Mouse (Mus musculus): ENCODE data around the gene Flot1.

Gene Flot1

GRCm38 (mm10) chr17:35835424-35836140, 12.6 kb downstream of the Flot1 start:
- in situ Hi-C loops (cut with MboI): loop anchor here (5.0 to 10.0 kb wide), 3 partner anchors 37 to 159 kb away; partner anchors contain the start of genes Mrps18b and Ppp1r10

- in situ Hi-C loops (cut with MboI): loop anchor here (5.0 to 10.0 kb wide), 3 partner anchors 36 to 158 kb away; partner anchors contain the start of genes Mrps18b and Ppp1r10
Observed at GRCm38 (mm10) chr17:35836178-35836965, 13.3 kb downstream of the Flot1 start.

- in situ Hi-C loops (cut with MboI): loop anchor here (5.0 to 10.0 kb wide), 3 partner anchors 35 to 158 kb away; partner anchors contain the start of genes Mrps18b and Ppp1r10
Observed at GRCm38 (mm10) chr17:35836991-35837422, 14.0 kb downstream of the Flot1 start.

GRCm38 (mm10) chr17:35837487-35837886, 14.5 kb downstream of the Flot1 start:
- in situ Hi-C loops (cut with MboI): loop anchor here (5.0 to 10.0 kb wide), 3 partner anchors 35 to 157 kb away; partner anchors contain the start of genes Mrps18b and Ppp1r10

- in situ Hi-C loops (cut with MboI): loop anchor here (5.0 to 10.0 kb wide), 3 partner anchors 34 to 157 kb away; partner anchors contain the start of genes Mrps18b and Ppp1r10
Observed at GRCm38 (mm10) chr17:35838122-35838544, 15.1 kb downstream of the Flot1 start, which contains the start of gene Tubb5. Tubb5 (minus strand) TSS chr17:35838306.

GRCm38 (mm10) chr17:35838570-35838969, 15.5 kb downstream of the Flot1 start:
- in situ Hi-C loops (cut with MboI): loop anchor here (5.0 to 10.0 kb wide), 3 partner anchors 34 to 156 kb away; partner anchors contain the start of genes Mrps18b and Ppp1r10

GRCm38 (mm10) chr17:35839002-35839401, 16.0 kb downstream of the Flot1 start:
- in situ Hi-C loops (cut with MboI): loop anchor here (5.0 to 10.0 kb wide), 3 partner anchors 33 to 156 kb away; partner anchors contain the start of genes Mrps18b and Ppp1r10

GRCm38 (mm10) chr17:35840561-35840960, 17.5 kb downstream of the Flot1 start:
- in situ Hi-C loops (cut with MboI): no loop called here

GRCm38 (mm10) chr17:35841076-35841950, 18.3 kb downstream of the Flot1 start, which contains the start of gene Mdc1:
Mdc1 (plus strand) TSS chr17:35841515.
- in situ Hi-C loops (cut with MboI): no loop called here

GRCm38 (mm10) chr17:35842006-35842405, 19.0 kb downstream of the Flot1 start:
- in situ Hi-C loops (cut with MboI): no loop called here

GRCm38 (mm10) chr17:35843514-35843913, 20.5 kb downstream of the Flot1 start:
- in situ Hi-C loops (cut with MboI): no loop called here

- in situ Hi-C loops (cut with MboI): no loop called here
Observed at GRCm38 (mm10) chr17:35848112-35848511, 25.1 kb downstream of the Flot1 start.

- in situ Hi-C loops (cut with MboI): no loop called here
Observed at GRCm38 (mm10) chr17:35850974-35851373, 27.9 kb downstream of the Flot1 start.

- in situ Hi-C loops (cut with MboI): no loop called here
Observed at GRCm38 (mm10) chr17:35859371-35859770, 36.3 kb downstream of the Flot1 start.

- in situ Hi-C loops (cut with MboI): no loop called here
Observed at GRCm38 (mm10) chr17:35859835-35860234, 36.8 kb downstream of the Flot1 start.

GRCm38 (mm10) chr17:35860831-35861197, 37.8 kb downstream of the Flot1 start:
- in situ Hi-C loops (cut with MboI): no loop called here

GRCm38 (mm10) chr17:35861198-35861857, 38.3 kb downstream of the Flot1 start, which contains the start of gene Nrm:
Nrm (plus strand) TSS chr17:35861318.
- in situ Hi-C loops (cut with MboI): no loop called here

- in situ Hi-C loops (cut with MboI): no loop called here
Observed at GRCm38 (mm10) chr17:35864832-35865353, 41.9 kb downstream of the Flot1 start.

GRCm38 (mm10) chr17:35865481-35866280, 42.7 kb downstream of the Flot1 start, which contains the start of gene Ppp1r18:
Ppp1r18 (plus strand) TSS chr17:35865593.
- in situ Hi-C loops (cut with MboI): no loop called here
